Mouse (Mus musculus) yolk sac, embryonic 10.5 days (tissue): Measurements from ENCODE around the gene Etfdh.
"Not testable (repeated sequence)": the region's sequence is repeated elsewhere in the genome, so short reads cannot be mapped to it uniquely, and the experiment has no call there.

ENCODE experiments used
- DNase-seq: peaks from one replicate; pipeline ENCODE4 v3.0.0-alpha.2; 2017; ENCODE audit warnings: low spot score

Etfdh gene

GRCm38 (mm10) chr3:79577606-79578005 is 51.7 kb downstream of the Etfdh start:
- DNase-seq: no peak

DNA sequence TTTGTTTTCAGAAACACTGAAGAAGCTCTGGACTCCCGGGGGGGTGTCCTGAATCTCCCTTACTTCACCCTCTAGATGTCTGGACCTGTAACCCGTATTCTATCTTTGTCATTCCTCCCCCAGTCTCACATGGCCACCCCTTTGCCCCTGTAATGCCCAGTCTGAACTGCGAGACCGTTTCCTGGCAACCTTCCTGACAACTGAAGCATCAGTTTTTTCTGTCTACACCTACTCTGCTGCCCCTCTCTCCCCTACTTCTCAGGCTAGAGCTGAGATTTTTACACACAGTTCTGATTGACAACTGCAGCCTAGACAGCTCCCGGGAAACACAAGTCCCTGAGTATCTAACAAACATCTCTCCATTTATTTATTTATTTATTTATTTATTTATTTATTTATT is 52.4 kb downstream of the Etfdh start:
- DNase-seq: no peak

DNA sequence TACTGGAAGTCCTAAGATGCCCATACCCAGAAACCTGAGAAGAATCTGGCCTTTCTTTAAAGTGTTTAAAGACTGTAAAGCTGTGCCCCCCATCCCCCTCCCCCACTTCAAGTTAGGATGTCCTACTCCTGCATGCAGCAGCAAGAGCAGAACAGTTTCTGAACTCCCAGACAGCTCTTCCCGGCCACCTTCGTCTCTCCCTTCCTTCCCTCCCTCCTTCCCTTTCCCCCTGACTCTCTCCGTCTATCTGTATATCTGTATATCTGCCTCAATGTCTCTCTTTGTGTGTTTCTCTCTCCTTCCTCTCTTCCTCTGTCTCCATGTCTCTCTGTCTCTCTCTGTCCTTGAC is 52.9 kb downstream of the Etfdh start:
- DNase-seq: no peak

DNA sequence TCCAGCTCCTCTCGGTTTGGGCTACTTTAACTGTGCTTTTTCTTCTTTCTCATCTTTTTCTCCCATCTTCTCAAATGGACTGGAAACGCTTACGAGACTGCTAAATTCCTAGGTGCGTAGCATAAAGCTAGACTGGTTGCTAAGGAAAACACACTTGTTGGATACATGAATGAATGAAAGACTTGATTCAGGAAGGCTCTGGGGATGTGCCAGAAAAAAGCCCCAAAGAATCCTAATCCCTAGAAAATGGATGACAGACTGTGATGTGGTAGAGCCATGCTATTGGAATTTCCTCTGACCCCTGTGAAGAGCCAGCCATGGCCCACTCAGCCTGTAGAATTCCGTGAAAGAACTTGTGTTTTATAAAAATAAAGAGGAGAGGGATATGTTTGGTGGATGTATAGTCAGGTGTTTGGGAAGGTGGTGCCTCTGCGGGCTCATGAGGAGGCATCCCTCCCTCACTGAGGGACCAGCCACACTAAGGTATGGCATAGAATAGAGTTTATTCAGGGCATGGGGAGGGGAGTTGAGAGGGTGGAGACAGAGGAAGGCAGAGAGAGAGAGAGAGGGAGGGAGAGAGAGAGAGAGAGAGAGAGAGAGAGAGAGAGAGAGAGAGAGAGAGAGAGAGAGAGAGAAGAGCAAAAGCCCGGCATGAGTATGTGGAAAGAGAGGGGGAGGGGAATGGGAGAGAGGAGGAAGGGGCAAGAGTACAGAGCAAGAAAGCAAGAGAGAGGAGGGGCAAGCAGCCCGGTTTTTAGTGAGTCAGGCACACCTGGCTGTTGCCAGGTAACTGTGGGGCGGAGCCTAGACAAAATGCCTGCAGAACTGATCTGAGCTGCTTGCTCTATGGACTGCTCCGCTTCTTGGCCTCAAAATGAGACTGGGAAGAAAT is 53.5 kb downstream of the Etfdh start:
- peak; percentile 75 for DNase-seq

DNA sequence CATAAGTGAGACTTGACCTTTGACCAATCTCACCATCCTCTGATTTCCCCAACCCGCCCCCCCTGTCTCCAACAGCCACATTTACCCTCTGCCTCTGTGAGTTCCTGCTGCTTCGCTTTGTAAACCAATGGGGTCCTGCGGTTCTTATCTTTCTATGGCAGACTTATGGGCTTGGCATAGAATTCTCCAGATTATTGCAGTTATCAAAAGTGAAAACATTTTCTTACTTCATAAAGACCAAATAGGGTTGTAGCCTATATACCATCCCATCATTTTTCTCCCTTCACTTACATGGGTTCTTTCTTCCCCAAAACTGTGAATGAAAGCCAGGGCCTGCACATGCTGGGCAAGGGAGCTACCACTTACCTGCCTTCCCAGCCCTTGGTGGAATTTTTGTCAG is 55.0 kb downstream of the Etfdh start:
- DNase-seq: no peak

DNA sequence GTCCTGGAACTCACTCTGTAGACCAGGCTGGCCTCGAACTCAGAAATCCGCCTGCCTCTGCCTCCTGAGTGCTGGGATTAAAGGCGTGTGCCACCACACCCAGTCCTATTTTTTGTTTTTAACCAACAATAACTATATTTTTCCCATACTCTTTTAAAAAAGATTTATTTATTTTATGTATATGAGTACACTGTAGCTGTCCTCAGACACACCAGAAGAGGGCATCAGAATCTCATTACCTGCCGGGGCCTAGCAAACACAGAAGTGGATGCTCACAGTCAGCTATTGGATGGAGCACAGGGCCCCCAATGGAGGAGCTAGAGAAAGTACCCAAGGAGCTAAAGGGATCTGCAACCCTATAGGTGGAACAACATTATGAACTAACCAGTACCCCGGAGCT is 55.9 kb downstream of the Etfdh start:
- DNase-seq: not testable (repeated sequence)

GRCm38 (mm10) chr3:79572399-79572798 is 56.9 kb downstream of the Etfdh start:
- no peak for DNase-seq

DNA sequence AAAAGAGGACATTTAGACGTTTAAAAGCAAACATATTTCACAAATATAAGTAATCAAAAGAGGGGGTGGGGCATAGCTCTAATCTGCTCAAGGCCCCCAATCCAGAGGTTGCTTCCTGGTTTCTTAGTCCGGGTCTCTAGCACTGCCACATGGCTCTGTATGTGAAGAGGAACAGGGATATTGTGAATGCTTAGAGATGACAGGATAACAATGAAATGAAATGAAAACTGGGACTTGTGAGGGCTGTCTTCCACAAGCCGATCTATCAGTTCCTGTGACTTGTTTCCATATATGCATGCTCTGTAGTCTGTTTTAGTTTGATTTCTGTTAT is 60.0 kb downstream of the Etfdh start:
- DNase-seq: no peak

DNA sequence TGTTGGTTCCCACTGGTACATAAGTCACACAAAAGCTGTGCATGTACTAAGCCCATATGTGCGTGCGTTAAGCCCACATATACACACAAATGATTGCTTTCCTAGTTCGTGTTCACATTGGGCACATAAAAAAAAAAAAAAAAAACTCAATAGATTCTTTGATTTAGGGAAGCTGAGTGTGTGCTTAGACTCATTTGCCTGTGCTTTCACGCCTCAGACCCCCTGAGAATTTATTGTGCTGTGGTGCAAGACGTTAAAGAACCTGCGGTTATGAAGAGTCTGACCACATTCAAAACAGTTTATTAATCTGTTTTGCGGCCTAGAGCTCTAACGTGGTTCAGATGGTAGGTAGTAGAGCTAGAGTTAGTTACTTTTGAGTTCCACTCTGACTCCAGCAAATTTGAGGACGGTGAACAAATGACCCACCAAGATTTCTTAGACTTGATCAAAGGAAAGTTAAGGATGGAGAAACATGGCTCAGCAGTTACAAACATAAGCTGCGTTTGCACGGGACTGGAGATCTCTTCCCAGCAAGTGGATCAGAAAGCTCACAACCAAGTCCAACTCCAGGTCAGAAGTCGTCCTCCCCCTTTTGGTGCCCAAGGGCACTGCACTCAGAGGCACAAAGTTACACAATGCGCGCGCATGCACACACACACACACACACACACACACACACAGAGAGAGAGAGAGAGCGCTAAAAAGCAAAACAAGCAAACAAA is 60.5 kb downstream of the Etfdh start:
- no peak for DNase-seq

DNA sequence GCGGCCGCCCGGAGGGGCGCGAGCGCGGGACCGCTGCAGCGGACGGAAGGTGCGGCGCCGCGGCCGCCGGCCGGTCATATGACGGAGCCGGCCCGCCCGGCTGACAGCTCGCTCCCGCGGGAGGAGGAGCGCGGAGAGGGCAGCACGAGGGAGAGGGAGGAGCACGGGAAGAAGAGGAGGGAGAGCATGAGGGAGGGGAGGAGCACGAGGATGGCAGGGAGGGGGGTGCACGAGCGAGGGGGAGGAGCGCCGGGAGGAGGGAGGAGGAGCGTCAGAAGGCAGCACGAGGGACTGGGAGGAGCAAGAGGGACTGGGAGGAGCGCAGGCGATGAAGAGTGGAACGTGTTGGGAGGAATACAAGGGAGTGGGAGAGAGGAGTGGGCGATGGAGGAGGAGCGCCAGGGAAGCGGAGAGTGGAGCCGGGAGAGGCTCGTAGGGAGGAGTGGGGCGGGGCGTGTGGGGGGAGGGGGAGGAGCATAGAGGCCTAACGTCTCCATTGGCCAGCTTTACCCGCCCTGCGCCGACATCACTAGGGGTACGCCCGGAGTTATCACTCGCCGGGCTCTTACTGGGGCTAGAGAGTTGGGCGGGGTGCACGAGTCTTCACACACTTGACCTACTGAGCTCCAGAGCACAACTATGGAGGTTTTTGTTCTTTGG is 61.5 kb downstream of the Etfdh start, which contains the start of gene Fnip2:
Gene Fnip2 (minus strand): TSS at position 94 of the 660 bp plus-strand sequence.
- peak; percentile 99 for DNase-seq

DNA sequence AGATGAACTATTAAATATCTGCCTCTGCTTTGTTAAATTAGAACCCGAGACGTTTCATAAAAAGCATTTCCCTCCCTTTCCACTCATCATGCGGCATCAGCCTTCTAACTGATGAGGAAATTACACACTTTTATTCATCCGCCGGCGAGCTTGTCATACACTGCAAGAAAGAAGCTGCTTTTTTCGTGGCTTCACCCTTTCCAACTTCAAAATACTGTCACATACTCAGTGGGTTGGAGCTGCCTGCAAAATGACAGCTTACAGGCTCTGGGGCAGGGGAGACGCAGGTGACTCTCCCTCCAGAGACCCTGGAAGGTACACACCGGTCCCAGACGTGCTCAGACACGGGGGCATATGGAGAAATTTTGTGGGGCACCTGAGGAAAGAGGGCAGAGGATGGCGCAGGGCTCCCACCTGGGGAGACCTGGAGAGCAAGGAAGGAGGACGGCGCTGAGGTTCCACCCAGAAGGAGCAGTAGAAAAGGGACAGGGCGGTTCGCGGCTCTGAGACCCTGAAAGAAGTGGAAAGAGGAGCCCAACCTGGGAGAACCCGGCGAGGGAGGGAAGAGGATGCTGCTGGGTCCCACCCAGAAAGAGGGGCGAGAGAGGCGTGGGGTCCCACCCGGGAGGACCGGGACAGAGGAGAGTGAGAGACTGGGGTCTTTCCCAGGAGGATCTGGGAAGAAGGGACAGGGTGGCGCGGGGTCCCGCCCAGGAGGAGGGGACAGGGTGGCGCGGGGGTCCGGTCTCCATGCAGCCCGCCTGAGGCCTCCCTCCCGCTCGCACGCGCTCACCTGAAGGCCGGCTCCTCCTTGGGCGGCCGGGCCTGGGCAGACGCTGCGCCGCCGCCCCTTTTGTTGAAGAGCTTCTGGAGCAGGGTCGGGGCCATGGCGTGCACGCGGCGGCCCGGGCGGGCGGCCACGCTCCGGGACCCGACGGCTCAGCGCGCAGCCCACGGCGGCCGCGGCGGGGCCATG is 62.3 kb downstream of the Etfdh start:
- peak; percentile 75 for DNase-seq

DNA sequence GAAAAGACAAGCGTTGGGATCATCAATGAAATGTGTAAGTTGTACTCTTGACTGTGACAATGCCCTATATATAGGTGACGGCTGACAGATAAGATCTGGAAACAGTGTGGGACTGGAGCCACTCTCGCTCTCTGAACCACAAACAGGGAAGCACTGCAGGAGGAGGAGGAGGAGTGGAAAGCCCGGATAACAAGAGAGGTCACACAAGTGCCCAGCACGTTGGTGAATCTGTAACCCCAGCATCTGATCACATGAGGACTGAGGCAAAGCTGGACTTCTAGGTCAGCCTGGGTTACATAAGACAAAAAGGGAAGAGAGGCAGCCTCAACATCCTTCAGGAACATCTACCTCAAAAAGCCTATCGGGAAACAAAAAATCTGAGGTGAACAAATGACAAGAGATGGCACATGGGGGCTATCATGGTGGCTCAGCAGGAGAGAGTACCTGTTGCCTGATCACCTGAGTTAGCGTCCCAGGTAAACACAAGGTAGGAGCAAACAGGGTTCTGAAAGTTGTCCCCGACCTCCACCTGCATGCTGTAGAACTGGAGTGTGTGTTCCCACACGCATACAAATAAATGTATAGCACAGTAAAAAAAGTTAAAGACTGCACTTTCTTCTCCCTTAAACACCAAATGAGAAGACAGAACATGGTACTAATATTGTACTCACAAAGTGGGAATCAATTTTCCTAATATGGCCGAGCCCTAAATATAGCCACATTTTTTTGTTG is 64.3 kb downstream of the Etfdh start:
- DNase-seq: peak; percentile 67

- DNase-seq: no peak
Observed at GRCm38 (mm10) chr3:79563511-79563910, 65.8 kb downstream of the Etfdh start.

DNA sequence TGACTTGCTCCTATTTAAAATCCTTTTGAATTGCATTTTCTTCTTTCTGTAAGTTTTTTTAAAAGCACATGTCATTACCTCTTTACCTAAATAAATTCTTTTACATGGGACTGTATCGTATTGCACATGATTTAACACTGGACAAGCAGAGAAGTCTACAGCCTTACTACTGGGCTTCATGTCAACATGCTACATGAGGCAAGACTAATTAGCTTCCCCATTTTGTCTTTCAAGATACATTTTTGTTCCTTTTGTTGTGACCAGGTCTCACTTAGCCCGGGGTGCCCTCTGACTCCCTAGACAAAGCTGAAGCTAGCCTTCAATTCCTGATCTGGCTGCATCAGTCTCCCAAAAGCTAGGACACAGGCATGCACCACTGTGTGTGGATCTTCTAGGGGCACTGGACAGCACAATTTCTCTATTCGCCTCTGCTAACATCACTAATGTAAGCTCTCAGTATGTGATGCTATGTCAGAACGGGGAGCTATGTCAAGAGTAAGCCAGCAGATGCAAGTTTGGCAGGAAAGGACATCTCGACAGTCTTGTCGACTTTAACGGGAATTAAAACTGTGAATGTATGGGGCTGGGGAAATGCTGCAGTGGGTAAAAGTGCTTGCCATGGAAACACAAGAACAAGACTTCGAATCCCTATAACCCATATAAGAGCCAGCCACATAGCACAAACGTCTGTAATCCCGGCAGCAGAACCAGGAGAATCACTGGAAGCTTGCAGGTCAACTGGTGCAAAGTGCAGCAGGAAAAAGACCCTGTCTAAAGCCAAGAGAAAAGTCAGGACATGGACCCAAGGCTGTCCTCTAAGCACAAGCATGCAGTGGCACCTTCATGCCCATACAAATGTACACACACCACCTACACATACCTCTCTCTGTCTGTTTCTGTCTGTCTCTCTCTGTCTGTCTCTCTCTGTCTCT is 67.2 kb downstream of the Etfdh start:
- no peak for DNase-seq

- DNase-seq: peak; percentile 61
Observed at GRCm38 (mm10) chr3:79560555-79560954, 68.7 kb downstream of the Etfdh start.

GRCm38 (mm10) chr3:79559773-79560045 is 69.6 kb downstream of the Etfdh start:
- DNase-seq: no peak

GRCm38 (mm10) chr3:79559021-79559772 is 70.1 kb downstream of the Etfdh start:
- no peak for DNase-seq

GRCm38 (mm10) chr3:79555061-79555460 is 74.2 kb downstream of the Etfdh start:
- no peak for DNase-seq
